Mouse (Mus musculus) kidney, embryonic 14.5 days (tissue): ENCODE measurements around the gene Eef1b2. TPM values are rescaled to one million over a fixed set of nuclear protein-coding genes. Genes with fewer than 3 reads are reported as not detected.
"Not testable (repeated sequence)": the region's sequence is repeated elsewhere in the genome, so short reads cannot be mapped to it uniquely, and the experiment has no call there.

ENCODE experiments used
- ATAC-seq: fragments of 200-750 bp; cut with Nextera tagmentation; 2 replicates; pipeline ENCODE4 v1.8.0; 2017; ENCODE audit warnings: moderate number of reproducible peaks, mild to moderate bottlenecking, moderate TSS enrichment, moderate library complexity; ENCODE audit not compliant: low FRiP score, low TSS enrichment
- H3K27ac ChIP-seq: fragments of 300-500 bp; sonication (generic); 2 replicates; pipeline ENCODE4 v1.5.1; 2014; ENCODE audit warnings: low read depth, mild to moderate bottlenecking, low read length, moderate library complexity, mixed read lengths
- H3K27me3 ChIP-seq: fragments of 300-500 bp; sonication (generic); 2 replicates; pipeline ENCODE4 v1.6.1; 2014; ENCODE audit warnings: mild to moderate bottlenecking, low read length; ENCODE audit not compliant: control insufficient read depth, insufficient read depth
- H3K36me3 ChIP-seq: fragments of 300-500 bp; sonication (generic); 2 replicates; pipeline ENCODE4 v1.6.1; 2014; ENCODE audit warnings: low read length, mixed read lengths; ENCODE audit not compliant: control insufficient read depth, insufficient read depth
- H3K4me1 ChIP-seq: fragments of 300-500 bp; sonication (generic); 2 replicates; pipeline ENCODE4 v1.6.1; 2014; ENCODE audit warnings: low read length, mixed read lengths; ENCODE audit not compliant: control insufficient read depth, insufficient read depth
- H3K4me2 ChIP-seq: fragments of 300-500 bp; sonication (generic); replicated peaks from 2 replicates; pipeline ENCODE4 v1.6.1; 2014; ENCODE audit warnings: low read depth, mild to moderate bottlenecking, low read length
- H3K4me3 ChIP-seq: fragments of 300-500 bp; sonication (generic); 2 replicates; pipeline ENCODE4 v1.5.1; 2014; ENCODE audit warnings: mild to moderate bottlenecking, low read length
- H3K9ac ChIP-seq: fragments of 300-500 bp; sonication (generic); 2 replicates; pipeline ENCODE4 v1.6.1; 2014; ENCODE audit warnings: low read depth, mild to moderate bottlenecking, low read length, moderate library complexity
- H3K9me3 ChIP-seq: fragments of 300-500 bp; sonication (generic); 2 replicates; pipeline ENCODE4 v1.6.1; 2016; ENCODE audit warnings: low read length; ENCODE audit not compliant: control insufficient read depth
- WGBS: fragments of 180-500 bp; shearing (Covaris S2); extraction: QIAGEN DNeasy Blood & Tissue Kit; methylation state at CpG from one replicate; pipeline ENCODE4 v1.1.7; 2014; 5-methylcytosine and 5-hydroxymethylcytosine counted together
- polyA plus RNA-seq: library from polyadenylated mRNA; unstranded; fragments of >200 nt; fragmentation: Nextera tagmentation; extraction: Ambion mirVana; gene quantifications from 2 replicates; pipeline ENCODE4 v1.2.1, GENCODE M21; 2014

Eef1b2 gene
- polyA plus RNA-seq, 1 experiment from 2014 or later: 691 TPM

GRCm38 (mm10) chr1:63182212-63182611, 5.6 kb downstream of the Eef1b2 start:
- Histone ChIP-seq H3K36me3 (peaks cover 35% of the 10 kb centered on the region), H3K27me3 (no peaks in the 10 kb centered on the region), H3K4me1 (peaks cover 6% of the 10 kb centered on the region), H3K27ac (no peak overlapping the region), H3K4me2 (no peak overlapping the region), H3K9me3 (no peaks in the 10 kb centered on the region), H3K9ac (no peak overlapping the region), H3K4me3 (no peak overlapping the region)
- 85% methylated on average over 5 of the region's 5 CpGs for WGBS
- no peak for ATAC-seq

GRCm38 (mm10) chr1:63182636-63183270, 6.1 kb downstream of the Eef1b2 start:
- Histone ChIP-seq H3K27me3 (no peaks in the 10 kb centered on the region), H3K9ac (no peak overlapping the region), H3K4me3 (no peak overlapping the region), H3K4me1 (peaks cover 5% of the 10 kb centered on the region), H3K4me2 (no peak overlapping the region), H3K36me3 (peaks cover 34% of the 10 kb centered on the region), H3K9me3 (no peaks in the 10 kb centered on the region), H3K27ac (no peak overlapping the region)
- no peak for ATAC-seq
- WGBS: 63% methylated on average over 10 of the region's 10 CpGs

- not testable (repeated sequence) for ATAC-seq, H3K9me3 ChIP-seq, H3K4me1 ChIP-seq, H3K4me2 ChIP-seq, H3K27ac ChIP-seq, H3K36me3 ChIP-seq, H3K9ac ChIP-seq, H3K27me3 ChIP-seq, H3K4me3 ChIP-seq
- whole genome bisulfite sequencing: 98% methylated on average over 5 of the region's 6 CpGs
Measured at GRCm38 (mm10) chr1:63185430-63185829, 8.8 kb downstream of the Eef1b2 start.

- no peak for ATAC-seq
- H3K36me3 ChIP-seq: no peaks in the 10 kb centered on the region
- 95% methylated on average over 3 of the region's 3 CpGs for WGBS
- H3K4me3 ChIP-seq: no peak overlapping the region
- H3K4me2 ChIP-seq: no peak overlapping the region
- H3K9me3 ChIP-seq: no peaks in the 10 kb centered on the region
- H3K27ac ChIP-seq: no peak overlapping the region
- no peaks in the 10 kb centered on the region for H3K4me1 ChIP-seq
- H3K27me3 ChIP-seq: no peaks in the 10 kb centered on the region
- no peak overlapping the region for H3K9ac ChIP-seq
Measured at GRCm38 (mm10) chr1:63188536-63188935, 11.9 kb downstream of the Eef1b2 start.

GRCm38 (mm10) chr1:63190851-63191250, 14.2 kb downstream of the Eef1b2 start:
- no peak overlapping the region for H3K4me2 ChIP-seq
- H3K27me3 ChIP-seq: no peaks in the 10 kb centered on the region
- H3K4me1 ChIP-seq: no peaks in the 10 kb centered on the region
- no peak overlapping the region for H3K27ac ChIP-seq
- H3K9me3 ChIP-seq: no peaks in the 10 kb centered on the region
- H3K36me3 ChIP-seq: no peaks in the 10 kb centered on the region
- H3K9ac ChIP-seq: no peak overlapping the region
- no peak overlapping the region for H3K4me3 ChIP-seq
- no peak for ATAC-seq
- 60% methylated on average over 8 of the region's 8 CpGs for WGBS

- no peak overlapping the region for H3K27ac ChIP-seq
- H3K4me2 ChIP-seq: no peak overlapping the region
- H3K27me3 ChIP-seq: no peaks in the 10 kb centered on the region
- 68% methylated on average over 11 of the region's 11 CpGs for WGBS
- H3K4me3 ChIP-seq: no peak overlapping the region
- H3K9me3 ChIP-seq: no peaks in the 10 kb centered on the region
- no peaks in the 10 kb centered on the region for H3K4me1 ChIP-seq
- no peak overlapping the region for H3K9ac ChIP-seq
- no peak for ATAC-seq
- H3K36me3 ChIP-seq: no peaks in the 10 kb centered on the region
Measured at GRCm38 (mm10) chr1:63192306-63193065, 15.9 kb downstream of the Eef1b2 start.

GRCm38 (mm10) chr1:63195848-63196512, 19.4 kb downstream of the Eef1b2 start:
- no peaks in the 10 kb centered on the region for H3K36me3 ChIP-seq
- H3K4me2 ChIP-seq: no peak overlapping the region
- H3K27ac ChIP-seq: no peak overlapping the region
- H3K27me3 ChIP-seq: no peaks in the 10 kb centered on the region
- no peak overlapping the region for H3K9ac ChIP-seq
- H3K9me3 ChIP-seq: peaks cover 7% of the 10 kb centered on the region; the same call in 1 of the 2 replicates
- 53% methylated on average over 5 of the region's 5 CpGs for WGBS
- no peak overlapping the region for H3K4me3 ChIP-seq
- ATAC-seq: no peak
- no peaks in the 10 kb centered on the region for H3K4me1 ChIP-seq

- 94% methylated on average over 6 of the region's 6 CpGs for WGBS
- ATAC-seq: no peak
- H3K4me1 ChIP-seq: no peaks in the 10 kb centered on the region
- no peak overlapping the region for H3K4me2 ChIP-seq
- no peak overlapping the region for H3K4me3 ChIP-seq
- H3K27me3 ChIP-seq: no peaks in the 10 kb centered on the region
- H3K9ac ChIP-seq: no peak overlapping the region
- H3K9me3 ChIP-seq: peaks cover 7% of the 10 kb centered on the region; the same call in 1 of the 2 replicates
- H3K36me3 ChIP-seq: no peaks in the 10 kb centered on the region
- H3K27ac ChIP-seq: no peak overlapping the region
Measured at GRCm38 (mm10) chr1:63199387-63199786, 22.8 kb downstream of the Eef1b2 start.

GRCm38 (mm10) chr1:63200322-63200721, 23.7 kb downstream of the Eef1b2 start:
- Histone ChIP-seq H3K27me3 (no peaks in the 10 kb centered on the region), H3K4me3 (no peak overlapping the region), H3K36me3 (no peaks in the 10 kb centered on the region), H3K4me2 (no peak overlapping the region), H3K9ac (no peak overlapping the region), H3K4me1 (no peaks in the 10 kb centered on the region), H3K27ac (no peak overlapping the region), H3K9me3 (peaks cover 7% of the 10 kb centered on the region; the same call in 1 of the 2 replicates)
- 96% methylated on average over 18 of the region's 18 CpGs for whole genome bisulfite sequencing
- ATAC-seq: no peak
